Mouse (Mus musculus) small intestine, adult 10 weeks (tissue): ENCODE measurements around the gene Zfp248. TPM values are rescaled to one million over a fixed set of nuclear protein-coding genes. Genes with fewer than 3 reads are reported as not detected.

Experiments
- polyA plus RNA-seq: library from polyadenylated mRNA; stranded (reverse); fragments of 350-450 nt; fragmentation: Illumina TruSeq; extraction: RNeasy Lipid Tissue Mini Kit (QIAGEN cat#74804); gene quantifications from one replicate; pipeline ENCODE4 v1.2.3, GENCODE M21; 2014; ENCODE audit warnings: low replicate concordance

Gene Zfp248
- 1.1 TPM for polyA plus RNA-seq

DNA sequence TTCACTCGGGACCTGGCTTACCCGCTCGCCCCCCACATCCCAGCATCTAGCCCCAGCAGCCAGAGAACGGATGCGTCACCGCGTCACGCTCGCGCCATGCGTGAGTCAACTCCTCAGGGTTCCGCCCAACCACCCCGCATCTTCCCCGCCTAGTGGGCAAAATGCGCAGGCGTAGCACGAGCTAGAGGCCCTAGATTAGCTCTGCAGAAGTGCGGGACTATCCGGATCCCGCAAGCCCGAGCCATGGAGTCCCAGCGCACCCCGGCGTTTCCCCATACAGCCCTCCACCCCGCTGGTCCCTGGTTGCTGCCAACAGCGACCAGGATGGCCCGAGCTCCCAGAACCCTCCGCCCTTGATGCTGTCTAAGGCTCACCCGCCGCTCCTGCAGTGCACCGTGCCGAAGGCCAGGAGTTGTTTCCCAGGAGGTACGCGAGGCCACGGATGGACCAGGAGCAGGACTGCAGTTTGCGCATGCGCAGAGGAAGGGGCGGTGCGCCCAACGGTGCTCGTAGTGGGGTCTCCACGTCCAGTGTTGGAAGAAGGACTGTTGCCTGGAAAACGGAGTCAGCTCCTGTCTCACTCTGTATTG lies at the start of gene Zfp248:
Gene Zfp248 (minus strand): TSS at position 487 of the 590 bp plus-strand sequence.

GRCm38 (mm10) chr6:118478957-118479708 lies 23.8 kb upstream of the Zfp248 start, which contains the start of gene Zfp9:
Gene Zfp9, minus strand, starts transcription at chr6:118479320.

DNA sequence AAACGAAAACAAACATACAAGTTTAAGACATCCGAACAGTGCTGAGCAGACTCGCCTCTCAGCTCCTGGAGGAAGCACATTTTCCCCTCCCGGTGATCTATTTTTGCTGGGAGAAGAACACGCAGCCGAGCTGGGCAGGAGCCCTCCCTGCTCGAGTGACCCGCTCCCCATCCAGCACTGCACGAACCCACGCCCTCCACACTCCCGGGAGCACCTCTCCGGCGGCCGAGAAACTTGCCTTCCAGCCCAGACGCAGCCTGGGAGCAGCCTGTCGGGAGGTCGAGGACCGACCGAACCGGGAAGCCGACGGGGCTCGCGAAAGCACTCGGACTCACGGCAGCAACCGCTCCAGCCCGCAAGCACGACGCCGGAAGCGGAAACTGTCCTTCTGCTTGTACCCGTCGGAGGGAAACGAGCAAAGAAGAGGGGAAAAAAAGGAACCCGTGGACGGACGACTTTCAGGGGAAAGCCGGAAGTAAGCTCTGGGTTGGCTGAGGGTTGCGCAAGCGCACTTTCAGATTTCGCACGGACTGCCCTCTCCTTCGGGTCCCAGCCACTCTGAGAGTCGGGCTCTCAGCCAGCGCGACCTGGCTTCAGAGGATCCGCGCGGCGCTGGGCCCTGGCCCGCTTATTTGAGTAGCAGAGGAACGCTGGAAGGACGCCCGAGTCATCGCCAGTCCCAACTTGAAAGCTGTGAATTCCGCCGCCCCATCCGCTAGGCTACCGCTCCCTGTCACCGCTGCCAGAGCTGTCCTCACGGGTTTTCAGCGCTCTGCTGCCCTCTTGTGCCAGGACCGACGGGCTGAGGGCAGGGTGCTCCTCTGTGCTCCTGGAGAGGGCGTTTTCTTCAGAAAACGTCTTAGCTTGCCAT lies 36.0 kb downstream of the Zfp248 start, which contains the start of gene Bms1:
Gene Bms1 (minus strand): TSS at position 425 of the 871 bp plus-strand sequence.

Other genes with a start within 250 kb of the Zfp248 start
- 14.3 TPM for gene Bms1, start 36.1 kb downstream of the Zfp248 start, polyA plus RNA-seq
- gene Zfp9, start 23.8 kb upstream of the Zfp248 start, polyA plus RNA-seq, result 4.3 TPM
- gene Ankrd26, start 106.7 kb upstream of the Zfp248 start, polyA plus RNA-seq, result 3.4 TPM